Mouse (Mus musculus) retina, postnatal 1 day (tissue): Measurements from ENCODE around the gene Skint2.

ENCODE experiments used
- DNase-seq: peaks from one replicate; pipeline ENCODE4 v3.0.0-alpha.2; 2012

Skint2 gene

GRCm38 (mm10) chr4:112556894-112557293 is at the start of gene Skint2:
TSS of gene Skint2 (plus strand) at chr4:112557194.
- no peak for DNase-seq
